Mouse (Mus musculus): ENCODE measurements at regions not wholly inside any gene's neighbourhood (a gene's known extent, or its start where the extent isn't known, plus 50 kb on each side); places are given as distances from the start of the nearest gene placed in this dataset.

- TF ChIP-seq CTCF (IDR thresholded peaks at IDR 0.05; ENCODE audit: extremely low read depth, insufficient read depth, low read length): no peak
- no peak for TF ChIP-seq POLR2A (IDR thresholded peaks at IDR 0.05; ENCODE audit: extremely low read depth, insufficient read depth, low read length)
Measured at GRCm38 (mm10) chr6:101904234-101905028, 526.7 kb upstream of the Pdzrn3 start.

Data from cortical plate, adult 2 months (tissue).